Comparison of ENCODE assay signal across 30 mouse cellular contexts in the genomic region with DNA sequence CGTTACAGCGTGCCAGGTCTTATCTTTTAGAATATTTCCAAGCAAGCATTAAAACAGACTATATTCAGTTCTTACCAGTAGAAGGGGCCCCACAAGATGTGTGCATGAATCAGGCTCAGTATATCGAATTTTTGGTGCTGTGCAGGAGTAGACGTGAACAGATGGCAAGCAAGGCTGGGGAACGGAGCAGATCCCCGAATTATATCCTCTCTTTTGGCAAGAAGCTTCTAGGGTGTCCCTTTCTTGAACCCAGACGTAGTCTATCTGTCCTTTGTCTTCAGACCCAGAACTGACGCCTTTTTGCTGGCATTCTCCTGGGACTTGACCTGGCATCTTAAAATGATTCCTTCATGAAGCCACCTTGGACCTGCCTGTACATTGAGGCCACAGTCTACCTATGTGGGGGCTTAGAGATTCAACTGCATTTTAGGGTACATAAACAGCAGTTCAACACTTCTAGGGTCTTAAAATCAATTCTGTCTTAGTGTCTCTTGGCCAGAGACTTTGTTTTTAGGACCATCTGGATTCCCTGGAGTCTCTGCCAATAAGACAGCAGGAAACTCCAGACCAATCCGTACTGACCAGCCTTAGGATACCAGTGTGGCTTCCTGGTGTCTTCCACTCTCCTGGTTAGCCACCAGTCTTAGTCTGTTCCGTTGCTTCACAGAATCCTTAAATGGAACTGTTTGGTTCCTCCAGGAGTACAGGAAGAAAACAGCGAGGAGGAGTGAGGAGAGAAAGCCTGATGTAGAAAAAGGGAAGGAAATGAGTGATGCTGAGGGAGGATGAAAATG. TPM values are rescaled to one million over a fixed set of nuclear protein-coding genes. Genes with fewer than 3 reads are reported as not detected.
A peak's percentile ranks its signal among the peaks of the same experiment; 100 is the strongest.
DNase-seq lines count a peak whose midpoint lies in the region; ATAC-seq and TF ChIP-seq lines count a peak whose summit lies in the region.
"Had no signal": no experiment of that assay in that cellular context is flagged by ENCODE, and none has a peak within 500 bp of the region (broad histone marks: within the 10 kb centered on the region; RNA-seq: fewer than 3 reads in every experiment).

No protein-coding gene starts in this region.

- H3K36me3 ChIP-seq in CH12.LX (replicated peaks in 1 of 2; ENCODE audit: control insufficient read depth in 1 of 2, insufficient read depth in 1 of 2, low read length in 1 of 2) = no peaks in the 10 kb centered on the region
- H3K36me3 ChIP-seq in midbrain, embryonic 15.5 days (replicated peaks) = no peaks in the 10 kb centered on the region
- H3K36me3 ChIP-seq: embryonic facial prominence, embryonic 12.5 days; heart, embryonic 13.5 days; hindbrain, embryonic 10.5 days; hindbrain, embryonic 15.5 days; limb, embryonic 10.5 days; limb, embryonic 15.5 days; liver, embryonic 13.5 days had no signal

- H3K9ac ChIP-seq in CH12.LX (ENCODE audit: insufficient read depth, low read depth) = no peak overlapping the region
- H3K9ac ChIP-seq in midbrain, embryonic 15.5 days = no peak overlapping the region
- H3K9ac ChIP-seq: embryonic facial prominence, embryonic 12.5 days; heart, embryonic 13.5 days; hindbrain, embryonic 15.5 days; limb, embryonic 15.5 days; liver, embryonic 13.5 days had no signal

- H3K4me1 ChIP-seq in CH12.LX (ENCODE audit: control insufficient read depth in 1 of 2, insufficient read depth in 2 of 2) = no peaks in the 10 kb centered on the region
- peaks cover 12% of the 10 kb centered on the region; the same call in 1 of the 2 replicates for H3K4me1 ChIP-seq in cerebellum, adult 2 months (ENCODE audit: control insufficient read depth, insufficient read depth, low read length)
- H3K4me1 ChIP-seq in midbrain, embryonic 15.5 days = no peaks in the 10 kb centered on the region
- H3K4me1 ChIP-seq: embryonic facial prominence, embryonic 12.5 days; hindbrain, embryonic 10.5 days; hindbrain, embryonic 15.5 days; limb, embryonic 10.5 days; limb, embryonic 15.5 days; liver, embryonic 13.5 days had no signal

- H3K4me2 ChIP-seq in CH12.LX (ENCODE audit: insufficient read depth, low read depth, poor library complexity, severe bottlenecking) = peak overlapping the region; percentile 4; the same call in 1 of the 2 replicates
- H3K4me2 ChIP-seq in midbrain, embryonic 15.5 days = no peak overlapping the region
- H3K4me2 ChIP-seq: embryonic facial prominence, embryonic 12.5 days; heart, embryonic 13.5 days; hindbrain, embryonic 15.5 days; limb, embryonic 15.5 days; liver, embryonic 13.5 days had no signal

- dilution Hi-C loops in CH12.LX (cut with MboI; ENCODE audit: extremely low pct_ligation_motif_present, extremely low pct_unique_long_range_greater_than_20kb, low sequenced_read_pairs) = no loop called here

- no peak for TF ChIP-seq RAD21 in CH12.LX (IDR thresholded peaks at IDR 0.05; ENCODE audit: low read depth, low read length)

- no peak overlapping the region for H3K27ac ChIP-seq in CH12.LX (ENCODE audit: insufficient read depth, low read depth)
- peak overlapping the region; percentile 1; the same call in 1 of the 2 replicates for H3K27ac ChIP-seq in cerebellum, adult 2 months (ENCODE audit: insufficient read depth, low read length)
- H3K27ac ChIP-seq in midbrain, embryonic 15.5 days = no peak overlapping the region
- H3K27ac ChIP-seq: embryonic facial prominence, embryonic 12.5 days; gastrocnemius, adult 2 months; heart, embryonic 13.5 days; hindbrain, embryonic 10.5 days; hindbrain, embryonic 15.5 days; limb, embryonic 10.5 days; limb, embryonic 15.5 days; liver, embryonic 13.5 days had no signal

- 31% methylated on average over 11 of the region's 11 CpGs for WGBS in cerebellum, adult 2 months
- 83% methylated on average over 11 of the region's 11 CpGs for WGBS in midbrain, embryonic 15.5 days

- TF ChIP-seq CTCF in CH12.LX (conservative IDR thresholded peaks at IDR 0.05 in 1 of 2, IDR thresholded peaks at IDR 0.05 in 1 of 2; ENCODE audit: low read depth in 2 of 2, low read length in 2 of 2) = no peak
- TF ChIP-seq CTCF in cerebellum, adult 2 months (IDR thresholded peaks at IDR 0.05; ENCODE audit: borderline replicate concordance, insufficient read depth, low read depth, low read length) = no peak

- peaks cover 3% of the 10 kb centered on the region for H3K9me3 ChIP-seq in CH12.LX (replicated peaks; ENCODE audit: low read length)
- H3K9me3 ChIP-seq in midbrain, embryonic 15.5 days = no peaks in the 10 kb centered on the region
- H3K9me3 ChIP-seq: embryonic facial prominence, embryonic 12.5 days; heart, embryonic 13.5 days; hindbrain, embryonic 10.5 days; hindbrain, embryonic 15.5 days; limb, embryonic 10.5 days; limb, embryonic 15.5 days; liver, embryonic 13.5 days had no signal

- no peak for ATAC-seq in midbrain, embryonic 15.5 days (replicated peaks)
- no peak for ATAC-seq in megakaryocyte-erythroid progenitor cell, adult 5-6 weeks (replicated peaks; ENCODE audit: low FRiP score, low TSS enrichment, poor library complexity, severe bottlenecking)
- ATAC-seq: activated CD4-positive, CD25-positive, alpha-beta regulatory T cell, adult 4 months; forebrain, embryonic 14.5 days; inflammation-experienced regulatory T-cells, adult 6 months; lung, postnatal 0 days had no signal

- DNase-seq in heart, adult 11 months = peak; percentile 17
- no peak for DNase-seq in heart, postnatal 4 days
- DNase-seq in CH12.LX (ENCODE audit: extremely low read depth) = no peak
- peak; percentile 53 to 70 for DNase-seq in cerebellum, adult 2 months
- peak; percentile 34 to 62 for DNase-seq in cerebellum, postnatal 14 days
- DNase-seq: adrenal gland, adult 2 months; B cell, adult 2 months; embryo, embryonic 11 days; gastrocnemius, adult 2 months; heart, postnatal 10 days; kidney, adult 11 months; kidney, postnatal 14 days; liver, embryonic 13.5 days; lung, adult 18-20 months; midbrain, embryonic 14.5 days; right cerebral cortex, adult 18-20 months; spleen, adult 18-20 months; thymus, postnatal 25 days had no signal

- no peak for TF ChIP-seq EP300 in CH12.LX (IDR thresholded peaks at IDR 0.05; ENCODE audit: low read length)

- no peaks in the 10 kb centered on the region for H3K79me2 ChIP-seq in CH12.LX (replicated peaks; ENCODE audit: control insufficient read depth, extremely low read depth, insufficient read depth, poor library complexity, severe bottlenecking)

- no peak overlapping the region for H3K4me3 ChIP-seq in CH12.LX (replicated peaks in 1 of 3; ENCODE audit: low read depth in 2 of 3, low read length in 2 of 3, poor library complexity in 1 of 3)
- no peak overlapping the region for H3K4me3 ChIP-seq in cerebellum, adult 2 months (replicated peaks; ENCODE audit: insufficient read depth, low read depth, low read length)
- no peak overlapping the region for H3K4me3 ChIP-seq in midbrain, embryonic 15.5 days
- H3K4me3 ChIP-seq: embryonic facial prominence, embryonic 12.5 days; gastrocnemius, adult 2 months; heart, embryonic 13.5 days; hindbrain, embryonic 10.5 days; hindbrain, embryonic 15.5 days; limb, embryonic 10.5 days; limb, embryonic 15.5 days; liver, embryonic 13.5 days had no signal

- TF ChIP-seq POLR2A in CH12.LX (IDR thresholded peaks at IDR 0.05; ENCODE audit: low read depth, low read length) = no peak
- TF ChIP-seq POLR2A in cerebellum, adult 2 months (IDR thresholded peaks at IDR 0.05; ENCODE audit: borderline replicate concordance, insufficient read depth, low read length) = no peak

- H3K27me3 ChIP-seq in CH12.LX (replicated peaks) = peaks cover 6% of the 10 kb centered on the region
- no peaks in the 10 kb centered on the region for H3K27me3 ChIP-seq in cerebellum, adult 2 months (ENCODE audit: control insufficient read depth, insufficient read depth, low read length)
- no peaks in the 10 kb centered on the region for H3K27me3 ChIP-seq in midbrain, embryonic 15.5 days (replicated peaks)
- H3K27me3 ChIP-seq: embryonic facial prominence, embryonic 12.5 days; hindbrain, embryonic 15.5 days; limb, embryonic 15.5 days had no signal

- in situ Hi-C loops in CH12.LX (cut with MboI; ENCODE audit: low pct_ligation_motif_present, low pct_unique_long_range_greater_than_20kb, low sequenced_read_pairs) = no loop called here

TF ChIP-seq in CH12.LX, 34 proteins besides CTCF, POLR2A, EP300 and RAD21 (continues in another document):
- no peak for TF ChIP-seq HCFC1 (IDR thresholded peaks at IDR 0.05; ENCODE audit: low read depth, low read length)
- TF ChIP-seq POLR2AphosphoS2 (IDR thresholded peaks at IDR 0.05; ENCODE audit: low read depth, low read length) = no peak
- TF ChIP-seq BHLHE40 (IDR thresholded peaks at IDR 0.05; ENCODE audit: low read depth, low read length) = no peak
- TF ChIP-seq IRF4 (IDR thresholded peaks at IDR 0.05; ENCODE audit: low read depth, low read length) = no peak
- no peak for TF ChIP-seq NELFE (IDR thresholded peaks at IDR 0.05; ENCODE audit: low read depth, low read length)
- no peak for TF ChIP-seq TBP (conservative IDR thresholded peaks at IDR 0.05; ENCODE audit: low read depth, low read length)

RNA-seq across cellular contexts. Expression of gene Tyro3, which starts 41.0 kb away (rescaled TPM):
- 1 to 10 TPM; 9.5 to 9.7 TPM for total RNA-seq in heart, postnatal 4 days (2021)
- total RNA-seq in CH12.LX (2012; rRNA removed) (31.8 and 39.7 TPM in 2 replicates), CH12.LX (2014; rRNA removed) (19.1 and 20.3 TPM in 2 replicates)
- polyA plus RNA-seq in CH12.LX (2012; ENCODE audit: insufficient read length, low read depth) = 23.7 and 24.7 TPM in 2 replicates
- 150 and 154 TPM in 2 replicates for polyA plus RNA-seq in cerebellum, adult 2 months (2012; rRNA removed)
- 20.3 and 22.2 TPM in 2 replicates for polyA plus RNA-seq in midbrain, embryonic 15.5 days (2015; fragmentation: Nextera tagmentation; extraction: Ambion mirVana)
- total RNA-seq in megakaryocyte-erythroid progenitor cell, adult 5-6 weeks (2014; fragmentation: Nextera tagmentation) = 0.45 TPM in 1 of 2 replicates, not detected in the other
- not detected in 2 replicates for total RNA-seq in megakaryocyte-erythroid progenitor cell, adult 5-6 weeks (2017)

RNA-seq across cellular contexts. Expression of gene Rpap1, which starts 51.2 kb away (rescaled TPM):
- 10 to 100 TPM; 16.1 to 18.7 TPM for total RNA-seq in heart, postnatal 4 days (2021)
- 28.9 and 31.8 TPM in 2 replicates for total RNA-seq in CH12.LX (2012; rRNA removed)
- total RNA-seq in CH12.LX (2014; rRNA removed) = 8.5 and 9.0 TPM in 2 replicates
- 28.7 and 34.7 TPM in 2 replicates for polyA plus RNA-seq in CH12.LX (2012; ENCODE audit: insufficient read length, low read depth)
- polyA plus RNA-seq in cerebellum, adult 2 months (2012; rRNA removed) = 15.9 and 17.5 TPM in 2 replicates
- polyA plus RNA-seq in midbrain, embryonic 15.5 days (2015; fragmentation: Nextera tagmentation; extraction: Ambion mirVana) = 21.3 and 21.6 TPM in 2 replicates
- total RNA-seq in megakaryocyte-erythroid progenitor cell, adult 5-6 weeks (2014; fragmentation: Nextera tagmentation) = 22.5 and 24.4 TPM in 2 replicates
- 5.0 and 9.1 TPM in 2 replicates for total RNA-seq in megakaryocyte-erythroid progenitor cell, adult 5-6 weeks (2017)

RNA-seq across cellular contexts. Expression of gene Mga, which starts 58.5 kb away (rescaled TPM):
- total RNA-seq in heart, postnatal 4 days (2021) = 10 to 100 TPM; 51.6 to 57.6 TPM
- total RNA-seq in CH12.LX (2012; rRNA removed) = 30.1 and 34.0 TPM in 2 replicates
- total RNA-seq in CH12.LX (2014; rRNA removed) = 21.8 and 23.9 TPM in 2 replicates
- polyA plus RNA-seq in CH12.LX (2012; ENCODE audit: insufficient read length, low read depth) = 25.8 and 37.5 TPM in 2 replicates
- 22.8 and 24.9 TPM in 2 replicates for polyA plus RNA-seq in cerebellum, adult 2 months (2012; rRNA removed)
- polyA plus RNA-seq in midbrain, embryonic 15.5 days (2015; fragmentation: Nextera tagmentation; extraction: Ambion mirVana) = 27.8 and 30.7 TPM in 2 replicates
- total RNA-seq in megakaryocyte-erythroid progenitor cell, adult 5-6 weeks (2014; fragmentation: Nextera tagmentation) = 76.3 and 98.4 TPM in 2 replicates
- total RNA-seq in megakaryocyte-erythroid progenitor cell, adult 5-6 weeks (2017) = 82.5 and 83.6 TPM in 2 replicates

Comparison
In these comparisons a context has a peak if more than half of its experiments do, and no peak if none do; other contexts are left out.
1. DNase-seq: peak in heart, adult 11 months (single experiment), cerebellum, adult 2 months (2 of 2) and cerebellum, postnatal 14 days (2 of 2); none in heart, postnatal 4 days (single experiment) and CH12.LX (single experiment).
2. RNA of gene Tyro3, which starts 41.0 kb away (total RNA-seq): 19.1 to 39.7 TPM in CH12.LX and 9.5 to 9.7 TPM in heart, postnatal 4 days; 0.45 TPM in megakaryocyte-erythroid progenitor cell, adult 5-6 weeks; every median in the first group is over 4 times any median in the second.